17 mouse cellular contexts compared by ENCODE assay signal in the genomic region with DNA sequence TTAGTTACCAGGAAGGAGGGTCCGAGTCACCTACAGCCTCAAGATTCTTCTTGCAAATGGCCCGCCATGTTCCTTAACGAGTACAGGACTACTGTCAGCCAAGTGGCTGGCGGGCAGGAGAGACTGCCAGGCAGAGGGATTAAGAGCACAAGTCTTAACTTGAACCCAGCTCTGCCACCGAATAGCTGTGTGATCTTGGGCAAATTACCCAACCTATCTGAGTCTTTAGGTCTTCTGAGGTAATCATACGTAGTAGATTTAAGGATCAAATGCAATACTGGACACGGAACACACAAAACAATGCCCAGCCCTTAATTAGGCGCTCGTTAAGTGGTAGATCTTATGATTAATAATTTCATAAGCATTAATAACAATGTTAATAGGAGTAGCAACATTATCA. TPM values are rescaled to one million over a fixed set of nuclear protein-coding genes. Genes with fewer than 3 reads are reported as not detected.
DNase-seq lines count a peak whose midpoint lies in the region; TF ChIP-seq lines count a peak whose summit lies in the region.
"Had no signal": no experiment of that assay in that cellular context is flagged by ENCODE, and none has a peak within 500 bp of the region (broad histone marks: within the 10 kb centered on the region; RNA-seq: fewer than 3 reads in every experiment).

No protein-coding gene starts in this region.

- DNase-seq in cerebellum, adult 11-12 months = peak; percentile 19
- no peak for DNase-seq in cerebellum, postnatal 36 days
- peak; percentile 12 for DNase-seq in brain, embryonic 14.5 days (ENCODE audit: low read depth)
- peak; percentile 81 for DNase-seq in fat pad, adult 2 months (ENCODE audit: extremely low read depth, low read depth, low spot score)
- DNase-seq in left cerebral cortex, adult 11 months (ENCODE audit: low spot score) = no peak
- DNase-seq in spleen, adult 18-20 months = no peak
- DNase-seq: adrenal gland, adult 2 months; adrenal gland, postnatal 10 days; adrenal gland, postnatal 25 days; forebrain, postnatal 0 days had no signal

- no peak for TF ChIP-seq CTCF in brain, embryonic 14.5 days (IDR thresholded peaks at IDR 0.05; ENCODE audit: borderline replicate concordance, extremely low read depth, insufficient read depth, insufficient read length)

- no peak for TF ChIP-seq POLR2A in brain, embryonic 14.5 days (IDR thresholded peaks at IDR 0.05; ENCODE audit: borderline replicate concordance, extremely low read depth, insufficient read depth, insufficient read length, poor library complexity, severe bottlenecking)

RNA-seq across cellular contexts. Expression of gene Faim2, which starts 8.3 kb away (rescaled TPM):
- polyA plus RNA-seq in brain, embryonic 14.5 days (2012; rRNA removed) = 8.3 and 15.7 TPM in 2 replicates
- polyA plus RNA-seq: erythroblast, embryonic 14.5 days had no signal

RNA-seq across cellular contexts. Expression of gene Bcdin3d, which starts 45.1 kb away (rescaled TPM):
- 15.1 and 15.2 TPM in 2 replicates for polyA plus RNA-seq in brain, embryonic 14.5 days (2012; rRNA removed)

RNA-seq across cellular contexts. Expression of gene Aqp2, which starts 59.2 kb away (rescaled TPM):
- 0.07 and 0.08 TPM in 2 replicates for polyA plus RNA-seq in brain, embryonic 14.5 days (2012; rRNA removed)
- polyA plus RNA-seq: embryonic facial prominence, embryonic 11.5 days; embryonic facial prominence, embryonic 13.5 days; embryonic facial prominence, embryonic 15.5 days; erythroblast, embryonic 14.5 days; forebrain, embryonic 11.5 days; forebrain, embryonic 13.5 days; forebrain, embryonic 15.5 days; forebrain, postnatal 0 days had no signal

Comparison
In these comparisons a context has a peak if more than half of its experiments do, and no peak if none do; other contexts are left out.
1. DNase-seq: peak in cerebellum, adult 11-12 months (single experiment), brain, embryonic 14.5 days (single experiment) and fat pad, adult 2 months (single experiment); none in cerebellum, postnatal 36 days (0 of 2), left cerebral cortex, adult 11 months (single experiment) and spleen, adult 18-20 months (0 of 2).